Mouse (Mus musculus) urinary bladder, adult 2 months (tissue): ENCODE measurements at regions not wholly inside any gene's neighbourhood (a gene's known extent, or its start where the extent isn't known, plus 50 kb on each side); places are given as distances from the start of the nearest gene placed in this dataset.

Source experiments
- DNase-seq: peaks from one replicate; pipeline ENCODE4 v3.0.0; 2022; ENCODE audit warnings: low spot score

DNA sequence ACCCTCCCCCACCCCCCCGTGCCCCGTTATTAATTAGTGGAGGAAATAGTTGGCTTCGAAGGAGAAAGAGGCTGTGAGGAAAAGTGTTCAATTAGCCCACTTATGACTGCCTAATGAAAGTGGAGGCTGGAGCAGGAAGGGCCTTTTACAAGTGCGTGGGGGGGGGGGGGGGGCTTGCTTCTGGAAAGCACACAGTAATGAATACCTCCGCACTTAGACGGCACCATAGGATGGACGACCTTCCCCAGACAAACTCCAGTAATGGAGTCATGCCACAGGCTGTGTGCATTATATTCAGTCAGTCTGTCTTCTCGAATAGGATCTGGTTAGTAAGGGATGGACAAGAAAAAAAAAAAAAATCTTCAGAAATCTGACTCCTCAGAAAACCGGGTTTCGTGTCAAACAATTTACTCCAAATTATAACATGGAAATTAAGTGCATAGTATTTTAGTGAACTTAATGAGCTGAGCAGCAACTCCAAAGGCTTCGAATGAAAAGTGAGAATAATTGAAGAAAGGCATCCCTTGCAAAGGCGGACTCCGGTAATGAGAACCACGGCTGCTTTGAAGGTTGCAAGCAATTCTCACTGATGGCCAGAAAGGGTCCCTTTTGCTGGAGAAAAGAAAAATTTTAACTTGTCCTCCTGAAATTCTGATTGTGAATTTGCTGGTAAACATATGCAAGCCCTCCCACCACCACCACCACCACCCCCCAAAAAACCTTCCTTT is 258.6 kb downstream of the Epha4 start:
- no peak for DNase-seq

DNA sequence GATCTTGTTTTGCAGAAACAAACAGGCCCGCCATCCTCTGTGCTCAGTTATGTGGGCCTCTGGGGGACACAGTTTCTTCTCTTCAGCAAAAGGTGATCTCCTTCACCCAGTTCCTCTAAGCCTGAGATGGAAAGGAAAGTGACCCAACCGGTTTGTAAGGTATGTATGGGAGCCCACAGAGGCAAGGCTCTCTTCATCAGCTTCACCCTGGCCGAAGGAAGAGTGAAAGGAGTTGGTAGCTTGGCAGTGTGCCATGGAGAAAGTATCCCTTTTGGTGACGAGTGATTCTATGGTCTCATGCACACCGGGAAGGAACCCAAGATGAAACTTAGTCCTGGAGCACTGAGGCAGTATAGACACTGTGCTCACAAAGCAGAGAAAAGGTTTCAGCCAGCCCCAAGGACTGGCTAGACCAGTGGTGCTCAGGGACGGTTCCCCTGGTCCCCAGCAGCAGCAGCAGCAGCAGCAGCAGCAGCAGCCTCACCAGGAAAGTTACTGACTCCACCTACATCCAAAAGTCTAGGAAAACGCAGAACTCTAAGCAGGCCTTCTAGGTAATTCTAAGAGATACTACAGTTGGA is 256.1 kb downstream of the Epha4 start:
- DNase-seq, result no peak

- no peak for DNase-seq
Observed at GRCm38 (mm10) chr1:77259789-77260188, 255.1 kb downstream of the Epha4 start.

GRCm38 (mm10) chr1:77261678-77262077 is 253.2 kb downstream of the Epha4 start:
- DNase-seq, result no peak

DNA sequence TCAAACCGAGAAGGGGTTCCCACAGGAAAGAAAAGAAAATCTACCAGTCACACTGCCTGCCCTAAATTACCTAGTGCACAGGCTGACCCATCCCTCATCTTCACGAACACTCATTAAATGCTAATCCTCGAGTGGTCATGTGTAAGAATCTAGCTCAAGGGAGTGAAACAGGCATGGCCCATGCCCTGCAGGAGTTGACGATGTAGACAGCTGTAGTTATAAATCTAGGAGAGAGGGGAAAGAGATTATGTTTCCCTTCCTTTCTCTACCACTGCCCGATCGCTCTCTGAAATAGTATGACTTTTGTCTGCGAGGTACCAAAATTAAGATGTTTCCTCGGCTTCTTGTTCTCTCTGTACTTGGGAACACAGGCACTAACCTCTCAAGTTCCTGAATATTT is 249.2 kb downstream of the Epha4 start:
- no peak for DNase-seq

DNA sequence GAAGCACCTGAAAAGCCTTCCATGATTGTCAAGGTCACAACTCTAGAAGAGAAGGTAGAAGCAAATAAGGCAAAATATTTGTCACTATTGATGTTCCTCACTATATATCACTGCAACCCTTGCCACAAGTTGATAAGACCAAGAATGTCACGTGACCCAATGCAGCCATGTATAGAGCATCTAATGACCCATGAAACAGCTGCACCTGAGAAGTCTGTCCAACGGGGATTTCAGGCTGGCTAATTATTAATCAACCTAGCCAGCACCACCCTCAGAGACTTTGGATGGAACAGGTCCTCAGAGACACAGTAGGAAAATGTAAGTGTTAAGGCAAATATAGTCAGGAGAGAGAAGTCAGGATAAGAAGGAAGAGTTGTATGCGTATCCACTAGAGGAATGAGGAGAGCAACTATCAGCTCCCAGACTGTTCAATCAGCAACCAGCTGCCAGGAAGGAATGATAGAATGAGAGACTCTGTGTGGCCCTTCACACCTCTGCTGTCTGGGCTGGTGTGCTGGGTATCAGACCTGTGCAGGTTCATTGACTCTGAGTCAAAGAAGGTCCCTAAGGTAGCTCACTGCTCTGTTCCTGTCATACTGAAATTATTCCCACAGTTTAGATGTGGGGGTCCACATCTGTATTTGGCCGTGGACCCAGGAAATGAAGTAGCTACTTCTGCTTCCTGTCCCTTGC is 247.4 kb downstream of the Epha4 start:
- no peak for DNase-seq

- DNase-seq, result no peak
Observed at GRCm38 (mm10) chr1:77275297-77275696, 239.6 kb downstream of the Epha4 start.

- DNase-seq, result no peak
Observed at GRCm38 (mm10) chr1:77279566-77279965, 235.3 kb downstream of the Epha4 start.

DNA sequence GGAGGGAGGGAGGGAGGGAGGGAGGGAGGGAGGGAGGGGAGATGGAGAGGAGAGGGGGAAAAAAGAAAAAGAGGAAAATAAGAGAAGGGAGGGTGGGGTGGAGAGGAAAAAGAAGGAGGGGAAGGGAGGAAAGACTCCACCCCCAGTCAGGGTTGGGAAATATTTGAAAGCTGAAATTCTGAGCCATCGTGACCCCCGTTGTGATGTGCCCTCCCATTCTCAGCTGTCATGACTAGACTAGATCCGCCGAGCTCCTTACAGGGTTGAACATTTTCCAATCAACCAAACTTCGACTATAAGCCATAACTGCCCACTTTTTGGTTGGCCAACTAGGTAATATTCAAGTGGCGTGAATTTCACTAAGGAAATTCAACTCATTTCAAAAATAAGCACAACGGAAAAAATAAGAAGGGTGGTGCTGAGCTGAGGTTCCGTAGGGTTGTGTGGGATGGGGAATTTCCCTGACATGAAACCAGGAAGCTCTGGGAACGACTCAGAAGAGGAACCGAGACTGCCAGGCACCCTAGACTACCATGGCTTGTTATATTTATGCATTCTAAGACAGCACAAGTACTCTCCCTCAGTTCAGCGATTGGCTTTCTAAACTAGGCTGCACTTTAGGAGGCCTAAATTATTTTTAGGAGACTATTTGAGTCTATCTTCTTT is 234.4 kb downstream of the Epha4 start:
- DNase-seq, result no peak

DNA sequence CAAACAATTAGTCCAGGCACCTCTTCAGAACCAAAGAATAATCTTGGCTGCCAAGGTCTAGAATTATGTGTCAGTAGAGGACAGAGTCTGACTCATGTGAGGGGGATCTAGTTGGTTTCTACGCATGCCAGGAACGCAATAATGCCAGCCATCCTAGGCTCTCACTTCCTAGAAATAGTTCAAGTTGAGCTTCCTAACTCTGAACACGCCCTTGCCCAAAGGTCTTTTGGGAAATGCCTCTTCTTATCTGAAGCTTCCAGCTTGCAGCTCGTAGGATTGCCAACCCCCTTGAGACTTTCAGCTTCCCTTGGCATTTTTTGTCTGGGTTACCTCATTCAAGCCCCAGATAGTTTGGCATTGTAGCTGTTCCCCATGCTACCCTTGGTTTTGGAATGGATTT is 233.1 kb downstream of the Epha4 start:
- no peak for DNase-seq

- no peak for DNase-seq
Observed at GRCm38 (mm10) chr1:77298713-77299132, 216.2 kb downstream of the Epha4 start.

- DNase-seq, result no peak
Observed at GRCm38 (mm10) chr1:77300806-77301205, 214.1 kb downstream of the Epha4 start.

- no peak for DNase-seq
Observed at GRCm38 (mm10) chr1:77304770-77305169, 210.1 kb downstream of the Epha4 start.

DNA sequence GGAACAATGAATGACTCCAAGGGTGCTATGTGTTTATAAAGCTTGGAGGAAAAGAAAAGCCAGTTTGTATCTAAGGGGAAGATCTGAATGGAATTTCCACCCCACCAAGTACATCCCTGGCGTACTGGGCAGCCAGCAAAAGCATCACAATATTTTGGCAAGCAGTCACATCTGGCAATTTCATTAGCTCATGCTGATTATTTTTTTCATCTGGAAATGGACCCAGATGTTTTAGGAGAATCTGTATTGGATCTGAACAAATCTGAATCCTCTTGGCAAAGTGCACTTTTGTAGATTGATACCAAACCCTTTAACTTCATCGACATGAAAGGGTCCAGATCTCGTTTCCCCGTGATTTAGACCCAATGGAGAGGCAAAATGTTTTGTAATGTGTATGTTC is 207.1 kb downstream of the Epha4 start:
- no peak for DNase-seq

GRCm38 (mm10) chr1:77313119-77313518 is 201.8 kb downstream of the Epha4 start:
- no peak for DNase-seq

GRCm38 (mm10) chr1:77315347-77315746 is 199.5 kb downstream of the Epha4 start:
- no peak for DNase-seq

- DNase-seq, result no peak
Observed at GRCm38 (mm10) chr1:77316198-77316597, 198.7 kb downstream of the Epha4 start.
